Mouse (Mus musculus): ENCODE results near the gene Six1. TPM values are rescaled to one million over a fixed set of nuclear protein-coding genes. Genes with fewer than 3 reads are reported as not detected.

The Six1 gene
- polyA plus RNA-seq (2014; fragmentation: Illumina TruSeq; extraction: RNeasy Lipid Tissue Mini Kit (QIAGEN cat#74804); ENCODE audit: low read depth, low replicate concordance) = 2.8 TPM

DNA sequence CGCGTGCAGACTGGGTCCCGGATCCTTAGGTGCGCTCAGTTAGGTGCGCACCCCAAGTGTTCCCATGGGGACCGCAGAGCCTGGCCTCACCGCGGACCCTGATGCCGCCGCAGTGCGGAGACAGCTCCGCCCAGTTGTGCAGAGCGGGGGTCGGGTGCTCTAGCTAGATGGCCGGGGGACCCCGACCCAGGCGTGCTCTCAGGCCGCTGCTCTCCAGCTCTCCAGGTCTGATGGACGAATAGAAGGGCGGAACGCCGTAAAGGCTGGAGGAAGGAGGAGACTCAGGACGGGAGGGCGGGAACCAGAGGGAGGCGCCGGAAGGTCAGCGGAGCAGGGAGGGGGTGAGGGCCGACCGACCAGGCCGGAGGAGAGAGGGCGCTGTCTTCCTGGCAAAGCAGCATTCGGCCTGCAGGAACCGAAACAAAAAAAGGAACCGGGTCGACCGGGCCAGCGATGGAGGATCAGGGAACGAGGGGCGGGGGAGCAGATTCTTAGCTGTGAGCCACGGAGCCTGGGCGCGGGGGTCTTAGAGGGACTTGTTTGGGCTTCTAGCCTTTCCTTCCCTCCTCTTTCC lies at the start of gene Six1:
Gene Six1 (minus strand): TSS at position 220 of the 574 bp plus-strand sequence.

Other genes with a start within 250 kb of the Six1 start
- gene Six6, start 114.0 kb downstream of the Six1 start, polyA plus RNA-seq (2014; fragmentation: Illumina TruSeq; extraction: RNeasy Lipid Tissue Mini Kit (QIAGEN cat#74804); ENCODE audit: low read depth, low replicate concordance) = not detected
- gene 4930447C04Rik, start 113.1 kb downstream of the Six1 start, polyA plus RNA-seq (2014; fragmentation: Illumina TruSeq; extraction: RNeasy Lipid Tissue Mini Kit (QIAGEN cat#74804); ENCODE audit: low read depth, low replicate concordance) = 0.57 TPM
- gene Six4, start 59.6 kb upstream of the Six1 start, polyA plus RNA-seq (2014; fragmentation: Illumina TruSeq; extraction: RNeasy Lipid Tissue Mini Kit (QIAGEN cat#74804); ENCODE audit: low read depth, low replicate concordance) = 1.0 TPM
- gene Mnat1, start 69.8 kb upstream of the Six1 start, polyA plus RNA-seq (2014; fragmentation: Illumina TruSeq; extraction: RNeasy Lipid Tissue Mini Kit (QIAGEN cat#74804); ENCODE audit: low read depth, low replicate concordance) = 17.6 TPM
- gene Trmt5, start 232.8 kb upstream of the Six1 start, polyA plus RNA-seq (2014; fragmentation: Illumina TruSeq; extraction: RNeasy Lipid Tissue Mini Kit (QIAGEN cat#74804); ENCODE audit: low read depth, low replicate concordance) = 10.8 TPM
- 15.2 TPM for gene Slc38a6, start 232.9 kb upstream of the Six1 start, polyA plus RNA-seq (2014; fragmentation: Illumina TruSeq; extraction: RNeasy Lipid Tissue Mini Kit (QIAGEN cat#74804); ENCODE audit: low read depth, low replicate concordance)